Mouse (Mus musculus) embryo, embryonic 11 days (tissue): ENCODE results near the gene Sf1.

Source experiments
- DNase-seq: peaks from one replicate; pipeline ENCODE4 v3.0.0-alpha.2; 2015

Sf1 gene

GRCm38 (mm10) chr19:6423241-6423640 is 59.8 kb downstream of the Sf1 start:
- no peak for DNase-seq

GRCm38 (mm10) chr19:6424137-6424881 is 60.8 kb downstream of the Sf1 start:
- DNase-seq: no peak

GRCm38 (mm10) chr19:6425595-6425994 is 62.1 kb downstream of the Sf1 start:
- DNase-seq: no peak

GRCm38 (mm10) chr19:6426703-6427500 is 63.4 kb downstream of the Sf1 start:
- DNase-seq: peak; percentile 81
